Mouse (Mus musculus): ENCODE measurements at regions not wholly inside any gene's neighbourhood (a gene's known extent, or its start where the extent isn't known, plus 50 kb on each side); places are given as distances from the start of the nearest gene placed in this dataset.
"Not testable (repeated sequence)": the region's sequence is repeated elsewhere in the genome, so short reads cannot be mapped to it uniquely, and the experiment has no call there.

DNA sequence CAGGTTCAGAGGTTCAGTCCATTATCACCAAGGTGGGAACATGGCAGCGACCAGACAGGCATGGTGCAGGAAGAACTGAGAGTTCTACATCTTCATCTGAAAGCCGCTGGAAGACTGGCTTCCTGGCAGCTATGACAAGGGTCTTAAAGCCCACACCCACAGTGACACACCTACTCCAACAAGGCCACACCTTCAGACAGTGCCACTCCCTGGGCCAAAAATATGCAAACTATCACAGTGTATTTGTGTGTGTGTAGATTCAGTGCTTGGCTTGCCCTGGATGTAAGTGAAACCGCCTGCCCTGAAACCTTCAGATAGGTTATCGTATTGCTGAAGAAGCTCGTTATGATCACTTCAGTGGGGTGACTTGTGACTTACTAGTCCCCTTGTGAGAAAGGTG lies 151.3 kb downstream of the Kcnrg start:
- Histone ChIP-seq H3K4me2 (replicated peaks) (no peak overlapping the region), H3K9ac (no peak overlapping the region), H3K4me1 (peaks cover 15% of the 10 kb centered on the region), H3K27me3 (no peaks in the 10 kb centered on the region), H3K36me3 (no peaks in the 10 kb centered on the region), H3K27ac (replicated peaks) (no peak overlapping the region), H3K9me3 (replicated peaks) (no peaks in the 10 kb centered on the region), H3K4me3 (replicated peaks) (no peak overlapping the region)
- WGBS = 84% methylated on average over 5 of the region's 5 CpGs
- ATAC-seq (ENCODE audit: insufficient number of reproducible peaks, low FRiP score, low TSS enrichment, low read depth) = no peak

DNA sequence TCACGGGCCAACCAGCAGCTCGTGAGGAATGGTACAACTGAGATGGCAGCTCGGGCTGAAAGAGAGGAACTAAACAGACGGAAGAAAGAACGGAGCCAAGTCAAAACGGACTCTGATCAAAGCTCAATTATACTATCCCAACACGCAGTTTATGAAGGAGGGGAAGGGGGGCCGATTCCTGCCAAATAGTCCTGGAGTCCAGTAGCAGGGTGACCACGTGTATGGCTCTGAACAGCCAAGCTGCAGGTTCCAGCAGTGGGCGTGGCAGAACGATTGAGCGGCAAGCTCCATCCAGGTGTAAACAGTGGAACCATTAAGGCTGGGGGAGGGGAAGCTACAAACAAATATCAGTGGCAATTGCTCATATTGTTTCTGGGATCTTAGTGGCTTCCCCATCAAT lies 152.9 kb downstream of the Kcnrg start:
- not testable (repeated sequence) for H3K27ac ChIP-seq (replicated peaks); H3K36me3 ChIP-seq; H3K9ac ChIP-seq; ATAC-seq (ENCODE audit: insufficient number of reproducible peaks, low FRiP score, low TSS enrichment, low read depth); H3K9me3 ChIP-seq (replicated peaks); H3K27me3 ChIP-seq; H3K4me3 ChIP-seq (replicated peaks); H3K4me2 ChIP-seq (replicated peaks)
- H3K4me1 ChIP-seq = peaks cover 15% of the 10 kb centered on the region
- 75% methylated on average over 12 of the region's 12 CpGs for WGBS

DNA sequence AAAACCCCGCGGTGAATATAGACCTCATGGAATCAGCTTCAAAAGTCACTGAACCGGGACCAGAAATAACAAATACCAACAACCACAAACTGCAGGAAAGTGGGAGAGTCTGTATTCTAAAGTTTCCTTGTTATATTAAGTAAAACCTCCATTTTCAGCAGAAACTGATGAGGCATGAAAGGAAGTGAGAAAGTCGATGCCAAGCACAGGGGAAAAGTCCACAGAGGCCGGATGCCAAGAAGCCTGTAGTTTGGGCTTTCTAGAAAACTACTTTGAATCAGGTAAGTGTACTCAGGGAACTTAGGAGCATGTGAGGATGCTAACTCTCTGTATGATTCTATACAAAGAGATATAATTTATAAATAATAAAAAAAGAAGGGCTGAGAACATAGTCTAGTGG lies 154.8 kb downstream of the Kcnrg start:
- H3K4me3 ChIP-seq (replicated peaks) = no peak overlapping the region
- ATAC-seq (ENCODE audit: insufficient number of reproducible peaks, low FRiP score, low TSS enrichment, low read depth) = no peak

DNA sequence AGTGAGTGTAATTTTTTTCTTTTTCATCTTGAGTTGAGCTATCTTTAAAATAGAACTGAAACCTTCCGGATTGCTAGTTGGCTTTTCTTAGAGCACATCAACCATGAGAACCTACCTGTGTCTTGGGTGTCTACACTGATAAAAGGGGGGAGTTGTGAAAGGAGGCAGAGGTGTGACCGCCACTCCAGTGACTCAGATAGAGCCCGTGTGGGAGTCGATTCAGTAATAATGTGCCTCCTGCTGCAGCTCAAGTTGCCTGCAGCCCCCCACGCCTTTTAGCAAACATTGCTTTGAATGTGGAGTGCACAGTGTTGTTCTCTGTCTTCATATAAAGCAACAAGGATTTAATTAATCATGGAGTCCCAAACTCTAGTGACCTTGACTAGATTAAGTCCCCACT lies 162.6 kb downstream of the Kcnrg start:
- no peaks in the 10 kb centered on the region; the same call in 1 of the 2 replicates for H3K4me1 ChIP-seq
- no peak overlapping the region for H3K4me2 ChIP-seq (replicated peaks)
- no peaks in the 10 kb centered on the region for H3K9me3 ChIP-seq (replicated peaks)
- ATAC-seq (ENCODE audit: insufficient number of reproducible peaks, low FRiP score, low TSS enrichment, low read depth) = no peak
- 59% methylated on average over 5 of the region's 5 CpGs for WGBS
- no peaks in the 10 kb centered on the region for H3K36me3 ChIP-seq
- H3K4me3 ChIP-seq (replicated peaks) = no peak overlapping the region
- H3K27me3 ChIP-seq = no peaks in the 10 kb centered on the region
- H3K9ac ChIP-seq = no peak overlapping the region
- H3K27ac ChIP-seq (replicated peaks) = no peak overlapping the region

More for the DNA sequence above, 154.8 kb downstream of the Kcnrg start:
- Histone ChIP-seq H3K27ac (replicated peaks) (no peak overlapping the region), H3K36me3 (no peaks in the 10 kb centered on the region), H3K4me2 (replicated peaks) (no peak overlapping the region), H3K9me3 (replicated peaks) (no peaks in the 10 kb centered on the region), H3K27me3 (no peaks in the 10 kb centered on the region), H3K4me1 (peaks cover 9% of the 10 kb centered on the region), H3K9ac (no peak overlapping the region)
- 57% methylated on average over 5 of the region's 5 CpGs for WGBS

DNA sequence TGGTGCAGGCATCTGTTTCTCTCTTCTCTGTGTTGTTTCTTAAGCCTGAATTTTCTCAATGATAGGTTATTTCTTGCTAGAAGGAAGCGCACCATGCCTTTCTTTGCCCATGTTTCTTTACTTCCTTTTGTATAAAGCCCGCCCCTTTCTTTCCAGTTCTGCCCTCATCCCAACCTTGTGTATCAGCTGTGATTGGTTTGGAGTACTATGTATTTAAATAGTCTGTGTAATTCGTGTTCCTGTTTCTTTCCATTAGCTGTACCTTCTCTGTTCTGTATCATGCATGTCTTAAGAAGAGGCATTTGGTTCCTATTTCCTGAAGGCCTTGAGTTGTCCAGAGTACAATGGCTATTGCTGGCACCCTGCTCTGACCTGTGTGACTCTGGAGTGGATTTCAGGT lies 166.9 kb downstream of the Kcnrg start:
- no peak for ATAC-seq (ENCODE audit: insufficient number of reproducible peaks, low FRiP score, low TSS enrichment, low read depth)
- H3K4me3 ChIP-seq (replicated peaks) = no peak overlapping the region
- H3K4me1 ChIP-seq = no peaks in the 10 kb centered on the region
- H3K27ac ChIP-seq (replicated peaks) = no peak overlapping the region
- no peaks in the 10 kb centered on the region for H3K36me3 ChIP-seq
- WGBS = 65% methylated on average over 3 of the region's 3 CpGs
- no peak overlapping the region for H3K4me2 ChIP-seq (replicated peaks)
- H3K9me3 ChIP-seq (replicated peaks) = no peaks in the 10 kb centered on the region
- H3K9ac ChIP-seq = no peak overlapping the region
- H3K27me3 ChIP-seq = no peaks in the 10 kb centered on the region

DNA sequence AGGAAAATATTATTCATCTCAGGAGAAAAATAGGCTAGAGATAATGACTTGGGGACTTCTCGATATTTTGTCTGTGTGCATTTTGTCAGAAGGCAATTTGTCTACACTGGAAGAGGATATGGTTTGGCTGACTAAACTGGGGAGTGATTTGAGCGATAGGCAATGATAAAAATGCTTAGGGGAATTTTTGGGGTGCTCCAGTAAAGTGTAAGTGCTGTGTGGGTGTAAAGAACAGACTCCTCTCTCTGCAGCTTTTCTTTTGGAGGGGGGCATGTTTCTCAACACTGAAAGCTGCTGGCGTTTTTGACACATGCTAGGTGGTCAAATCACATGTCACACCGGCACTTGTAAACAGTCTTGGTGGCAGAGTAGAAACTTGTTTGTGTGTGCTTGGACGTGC lies 171.4 kb downstream of the Kcnrg start:
- no peak overlapping the region for H3K4me3 ChIP-seq (replicated peaks)
- no peak for ATAC-seq (ENCODE audit: insufficient number of reproducible peaks, low FRiP score, low TSS enrichment, low read depth)
- 75% methylated on average over 5 of the region's 5 CpGs for WGBS
- no peak overlapping the region for H3K27ac ChIP-seq (replicated peaks)
- no peaks in the 10 kb centered on the region for H3K36me3 ChIP-seq
- H3K4me1 ChIP-seq = no peaks in the 10 kb centered on the region
- no peak overlapping the region for H3K4me2 ChIP-seq (replicated peaks)
- H3K9me3 ChIP-seq (replicated peaks) = no peaks in the 10 kb centered on the region
- no peaks in the 10 kb centered on the region for H3K27me3 ChIP-seq
- no peak overlapping the region for H3K9ac ChIP-seq

DNA sequence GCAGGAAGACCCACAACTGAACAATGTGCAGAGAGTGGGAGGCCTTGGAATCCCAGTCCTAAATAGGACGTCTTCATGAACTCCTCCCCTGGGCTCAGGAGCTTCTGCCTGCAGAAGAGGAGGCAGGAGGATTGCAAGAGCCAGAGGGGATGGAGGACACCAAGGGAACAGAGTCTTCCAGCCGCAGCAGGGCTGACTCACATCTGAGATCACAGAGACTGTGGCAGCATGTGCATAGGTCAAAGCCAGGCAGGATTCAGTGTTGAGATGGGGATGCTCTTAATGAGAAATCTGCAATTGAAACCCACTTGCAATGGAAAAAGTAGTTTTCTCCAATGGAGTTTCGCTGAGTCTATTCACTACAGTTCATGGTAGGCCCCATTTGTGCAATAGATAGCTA lies 175.9 kb downstream of the Kcnrg start:
- no peak overlapping the region for H3K4me2 ChIP-seq (replicated peaks)
- H3K36me3 ChIP-seq = no peaks in the 10 kb centered on the region
- H3K9ac ChIP-seq = no peak overlapping the region
- no peak overlapping the region for H3K4me3 ChIP-seq (replicated peaks)
- no peaks in the 10 kb centered on the region for H3K27me3 ChIP-seq
- H3K4me1 ChIP-seq = 0 out of 2 replicates have a peak, but pooled peaks cover 2% of the 10 kb centered on the region
- no peak overlapping the region for H3K27ac ChIP-seq (replicated peaks)
- ATAC-seq (ENCODE audit: insufficient number of reproducible peaks, low FRiP score, low TSS enrichment, low read depth) = no peak
- no peaks in the 10 kb centered on the region for H3K9me3 ChIP-seq (replicated peaks)
- WGBS = 72% methylated on average over 3 of the region's 3 CpGs

DNA sequence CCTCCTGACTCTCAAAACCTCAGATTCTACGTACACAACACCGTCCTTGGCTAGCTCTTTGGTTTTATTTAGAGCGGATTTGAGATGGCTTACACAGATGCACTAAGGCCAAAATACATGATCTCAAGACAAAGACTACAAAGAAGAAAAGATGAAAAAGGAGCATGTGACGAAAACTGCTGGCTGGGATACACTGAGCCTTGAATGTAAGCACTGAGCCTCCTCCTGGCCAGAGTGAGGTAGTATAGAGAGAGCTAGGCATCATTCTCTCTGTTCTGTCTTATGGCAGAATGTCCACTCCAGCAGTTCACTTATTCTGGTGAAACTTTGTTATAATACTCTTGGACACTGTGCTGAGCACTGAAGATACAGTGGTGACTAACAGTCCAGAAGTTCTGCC lies 177.4 kb downstream of the Kcnrg start:
- Histone ChIP-seq H3K27ac (replicated peaks) (no peak overlapping the region), H3K36me3 (no peaks in the 10 kb centered on the region), H3K27me3 (no peaks in the 10 kb centered on the region), H3K4me1 (peaks cover 16% of the 10 kb centered on the region; the same call in 1 of the 2 replicates), H3K9ac (no peak overlapping the region), H3K9me3 (replicated peaks) (no peaks in the 10 kb centered on the region), H3K4me2 (replicated peaks) (no peak overlapping the region), H3K4me3 (replicated peaks) (no peak overlapping the region)
- no peak for ATAC-seq (ENCODE audit: insufficient number of reproducible peaks, low FRiP score, low TSS enrichment, low read depth)
- WGBS = 85% methylated on average over 4 of the region's 4 CpGs

DNA sequence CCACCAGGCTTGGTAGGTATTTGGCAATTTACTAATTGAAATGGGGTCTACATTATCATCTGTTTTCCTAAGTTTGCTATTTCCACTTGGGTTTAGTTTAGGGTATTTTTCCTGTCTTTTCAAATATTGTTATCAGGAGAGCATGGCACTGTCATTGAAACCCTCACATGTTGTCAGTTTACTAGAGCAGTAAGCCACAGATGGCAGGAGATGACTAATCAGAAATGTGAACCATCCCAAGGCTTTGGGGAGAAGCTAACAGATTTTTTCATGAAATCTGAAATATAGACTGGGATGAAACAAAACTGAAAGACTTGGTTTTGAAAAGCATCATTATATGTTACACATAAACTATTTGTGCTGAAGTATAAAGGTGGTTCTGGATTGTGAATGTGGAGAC lies 178.8 kb downstream of the Kcnrg start:
- H3K9me3 ChIP-seq (replicated peaks) = no peaks in the 10 kb centered on the region
- H3K27me3 ChIP-seq = no peaks in the 10 kb centered on the region
- no peak overlapping the region for H3K27ac ChIP-seq (replicated peaks)
- H3K4me3 ChIP-seq (replicated peaks) = no peak overlapping the region
- no peak overlapping the region for H3K4me2 ChIP-seq (replicated peaks)
- ATAC-seq (ENCODE audit: insufficient number of reproducible peaks, low FRiP score, low TSS enrichment, low read depth) = no peak
- no peaks in the 10 kb centered on the region for H3K36me3 ChIP-seq
- H3K9ac ChIP-seq = no peak overlapping the region
- peaks cover 16% of the 10 kb centered on the region; the same call in 1 of the 2 replicates for H3K4me1 ChIP-seq

DNA sequence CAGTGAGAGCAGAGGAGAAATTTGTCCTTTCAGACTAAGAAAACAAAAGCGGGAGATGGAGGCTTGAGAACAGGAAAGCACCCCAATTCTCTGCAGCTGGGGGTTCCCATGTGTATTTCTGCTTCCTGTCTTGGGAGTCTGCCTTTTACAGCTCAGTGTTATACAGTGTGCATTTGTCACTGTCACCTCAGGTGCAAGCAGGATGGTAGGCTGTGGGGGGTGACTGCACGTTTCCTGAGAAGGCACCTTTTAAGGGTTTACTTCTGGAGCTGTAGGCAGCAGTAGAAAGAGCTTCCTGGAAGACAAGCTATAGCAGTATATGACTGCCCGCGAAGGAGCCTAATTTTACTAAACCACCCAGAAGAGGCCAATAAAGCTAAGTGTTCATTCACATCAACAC lies 180.5 kb downstream of the Kcnrg start:
- Histone ChIP-seq H3K36me3 (no peaks in the 10 kb centered on the region), H3K27me3 (no peaks in the 10 kb centered on the region), H3K4me3 (replicated peaks) (no peak overlapping the region), H3K9ac (no peak overlapping the region), H3K27ac (replicated peaks) (no peak overlapping the region), H3K4me2 (replicated peaks) (no peak overlapping the region), H3K9me3 (replicated peaks) (no peaks in the 10 kb centered on the region), H3K4me1 (peaks cover 16% of the 10 kb centered on the region; the same call in 1 of the 2 replicates)
- no peak for ATAC-seq (ENCODE audit: insufficient number of reproducible peaks, low FRiP score, low TSS enrichment, low read depth)
- 84% methylated on average over 4 of the region's 4 CpGs for WGBS

DNA sequence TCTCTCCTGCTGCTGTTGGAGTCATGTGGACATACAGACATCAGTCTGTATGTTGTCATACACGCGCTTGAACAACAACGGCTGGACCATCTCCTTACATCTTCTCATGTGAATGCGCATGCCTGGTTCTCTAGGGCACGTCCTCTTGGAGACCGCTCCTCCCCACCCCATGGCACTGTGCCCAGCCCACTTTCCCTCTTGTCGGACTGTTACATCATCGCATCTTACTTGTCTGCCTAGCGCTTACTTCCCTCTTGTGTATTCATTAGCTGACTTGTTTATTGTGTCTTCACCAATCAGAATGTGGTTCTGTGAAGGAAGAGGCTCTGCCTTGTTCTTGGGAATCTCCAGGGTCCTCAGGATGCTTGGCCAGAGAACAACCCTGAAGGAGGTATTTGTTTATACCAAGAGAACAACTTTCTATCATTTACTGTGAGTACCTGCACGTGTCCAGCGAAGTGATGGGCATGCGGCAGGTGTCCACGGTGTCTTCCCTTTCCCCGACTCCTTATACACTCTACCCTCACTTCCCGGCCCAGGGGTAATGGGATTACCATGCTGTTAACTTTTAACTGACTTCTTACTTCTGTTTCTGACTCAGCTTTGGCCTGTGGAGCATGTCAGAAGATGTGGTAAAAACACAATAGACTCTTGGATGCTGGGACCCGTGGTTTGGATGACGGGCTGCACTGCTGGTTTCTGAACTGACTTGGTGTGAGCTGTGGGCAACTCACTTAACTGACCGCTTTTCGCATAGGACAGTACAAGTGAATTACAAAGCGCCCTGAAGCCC lies 181.9 kb downstream of the Kcnrg start:
- H3K9ac ChIP-seq = no peak overlapping the region
- peak; percentile 47; the same call in 1 of the 2 replicates for ATAC-seq (ENCODE audit: insufficient number of reproducible peaks, low FRiP score, low TSS enrichment, low read depth)

More for the DNA sequence above, 181.9 kb downstream of the Kcnrg start:
- peaks cover 16% of the 10 kb centered on the region; the same call in 1 of the 2 replicates for H3K4me1 ChIP-seq
- no peak overlapping the region for H3K27ac ChIP-seq (replicated peaks)
- H3K27me3 ChIP-seq = no peaks in the 10 kb centered on the region
- no peaks in the 10 kb centered on the region for H3K36me3 ChIP-seq
- H3K4me3 ChIP-seq (replicated peaks) = no peak overlapping the region
- H3K9me3 ChIP-seq (replicated peaks) = no peaks in the 10 kb centered on the region
- H3K4me2 ChIP-seq (replicated peaks) = 0 out of 2 replicates have a peak overlapping the region, but pooled peaks have one; percentile 17
- WGBS = 73% methylated on average over 20 of the region's 20 CpGs
